Mouse (Mus musculus): ENCODE data around the gene Dnah9. TPM values are rescaled to one million over a fixed set of nuclear protein-coding genes. Genes with fewer than 3 reads are reported as not detected.

Dnah9 gene
- total RNA-seq, 2 experiments from 2014 or later = 13.5 to 13.9 TPM

- DNase-seq (ENCODE audit: low spot score in 2 of 2) = peak; percentile 47 to 67
These were observed 366.5 kb downstream of the Dnah9 start for GRCm38 (mm10) chr11:65801899-65802298.

GRCm38 (mm10) chr11:65795896-65796295 is 372.5 kb downstream of the Dnah9 start:
- DNase-seq (ENCODE audit: low spot score in 2 of 2) = no peak

- no peak for DNase-seq (ENCODE audit: low spot score in 2 of 2)
These were observed 373.7 kb downstream of the Dnah9 start for GRCm38 (mm10) chr11:65794428-65795219.

GRCm38 (mm10) chr11:65788154-65788553 is 380.2 kb downstream of the Dnah9 start, which contains the start of gene Map2k4:
Gene Map2k4, minus strand, starts transcription at chr11:65788297.
- DNase-seq (ENCODE audit: low spot score in 2 of 2) = peak; percentile 86 to 93

- no peak for DNase-seq (ENCODE audit: low spot score in 2 of 2)
These were observed 380.8 kb downstream of the Dnah9 start for GRCm38 (mm10) chr11:65787421-65788151.

- no peak for DNase-seq (ENCODE audit: low spot score in 2 of 2)
These were observed 382.2 kb downstream of the Dnah9 start for GRCm38 (mm10) chr11:65786160-65786559.

GRCm38 (mm10) chr11:65781596-65781995 is 386.8 kb downstream of the Dnah9 start:
- DNase-seq (ENCODE audit: low spot score in 2 of 2) = no peak
